Mouse (Mus musculus) ES-E14 (cell line): ENCODE data around the gene 1700001O22Rik.
A peak's percentile ranks its signal among the peaks of the same experiment; 100 is the strongest.

ENCODE experiments used
- CHD2 ChIP-seq: IDR thresholded peaks from 2 replicates; pipeline ENCODE4 v1.6.1; 2014; ENCODE audit warnings: mild to moderate bottlenecking, low read depth, low read length, inconsistent platforms
- HCFC1 ChIP-seq: IDR thresholded peaks from 2 replicates; pipeline ENCODE4 v1.6.1; 2012; ENCODE audit warnings: low read length, inconsistent platforms, borderline replicate concordance; ENCODE audit not compliant: insufficient read depth

- no peak for TF ChIP-seq CHD2
- TF ChIP-seq HCFC1: peak; percentile 80
Observed at GRCm38 (mm10) chr2:30827749-30828475, 24.5 kb upstream of the 1700001O22Rik start.
